Mouse (Mus musculus): ENCODE measurements around the gene Mtif3.

Gene Mtif3

DNA sequence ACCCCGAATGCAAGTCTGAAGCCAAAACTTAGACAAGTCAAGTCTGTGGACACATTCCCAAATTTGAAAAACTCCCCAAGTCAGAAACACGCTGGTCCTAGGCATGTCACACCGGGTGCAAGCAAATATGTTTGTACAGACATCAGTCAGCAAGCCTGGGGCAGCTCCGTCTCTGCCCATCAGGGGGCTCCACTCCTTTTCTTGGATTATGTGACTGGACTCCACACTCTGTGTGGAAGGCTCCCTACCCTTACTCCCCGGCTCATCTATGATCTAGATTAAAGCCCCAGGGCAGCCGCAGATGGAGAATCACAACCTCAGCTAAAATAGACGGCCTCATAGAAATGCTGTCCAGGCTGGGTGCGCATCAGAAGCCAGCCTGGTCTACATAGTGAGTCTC, 47.3 kb downstream of the Mtif3 start:
- no peak for DNase-seq (ENCODE audit: low spot score)

DNA sequence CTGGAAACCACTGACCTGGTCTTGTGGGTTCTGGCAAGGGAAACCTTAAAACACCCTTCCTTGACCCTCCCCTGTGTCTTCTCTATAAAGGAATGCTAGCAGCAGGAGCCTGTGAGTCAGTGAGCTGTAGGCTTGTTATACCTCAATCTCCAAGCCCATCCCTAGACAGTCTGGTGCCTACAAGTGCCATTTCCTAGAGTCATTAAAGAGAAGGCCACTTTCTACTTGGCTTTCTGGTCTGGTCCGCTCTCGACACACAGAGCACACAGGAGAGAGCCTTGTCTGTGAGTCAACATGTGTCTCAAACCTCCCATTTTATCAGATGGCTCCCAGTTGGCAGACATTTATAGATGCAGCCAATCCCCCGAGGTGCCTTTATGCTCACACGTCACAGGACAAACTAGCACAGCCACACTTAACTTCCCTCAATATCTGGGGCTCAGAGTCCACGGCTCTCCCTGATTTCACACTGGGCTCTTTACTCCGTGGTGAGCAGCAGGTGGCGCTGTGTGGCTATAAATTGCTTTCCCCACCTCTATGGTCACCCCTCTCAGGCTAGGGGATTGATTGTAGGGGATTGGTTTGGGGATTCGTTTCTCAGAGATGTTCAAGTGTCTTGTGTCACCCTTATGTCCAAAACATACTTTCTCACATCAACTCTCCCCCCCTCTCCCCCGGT, 49.4 kb downstream of the Mtif3 start:
- DNase-seq (ENCODE audit: low spot score): no peak

DNA sequence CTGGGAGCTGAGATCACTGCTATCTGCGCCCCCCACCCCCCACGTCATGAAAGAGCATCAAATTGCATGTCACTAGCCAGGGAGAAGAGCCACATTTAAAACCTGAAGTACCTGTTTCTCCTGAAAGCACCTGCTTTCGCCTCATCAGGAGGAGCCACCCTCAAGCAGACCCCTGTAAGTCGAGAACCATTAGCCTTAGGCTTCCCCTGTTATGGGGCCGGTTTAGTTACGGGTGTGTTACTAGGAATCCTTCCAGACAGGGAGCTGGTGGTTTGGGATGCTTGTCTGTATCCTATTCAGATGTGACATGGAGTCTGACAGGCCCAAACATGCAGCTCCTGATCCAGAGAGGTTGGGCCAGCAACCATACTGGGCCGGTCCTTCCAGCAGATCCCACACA, 50.2 kb downstream of the Mtif3 start:
- no peak for DNase-seq (ENCODE audit: low spot score)

- DNase-seq (ENCODE audit: low spot score): no peak
Measured at GRCm38 (mm10) chr5:146912206-146912605, 51.4 kb downstream of the Mtif3 start.

- no peak for DNase-seq (ENCODE audit: low spot score)
Measured at GRCm38 (mm10) chr5:146908629-146909028, 55.0 kb downstream of the Mtif3 start.

- no peak for DNase-seq (ENCODE audit: low spot score)
Measured at GRCm38 (mm10) chr5:146907533-146907932, 56.1 kb downstream of the Mtif3 start.

- peak; percentile 21 for DNase-seq (ENCODE audit: low spot score)
Measured at GRCm38 (mm10) chr5:146905486-146906172, 58.0 kb downstream of the Mtif3 start.

GRCm38 (mm10) chr5:146904404-146904803, 59.2 kb downstream of the Mtif3 start:
- peak; percentile 56 for DNase-seq (ENCODE audit: low spot score)
